8 mouse cellular contexts compared by ENCODE assay signal in the genomic region with DNA sequence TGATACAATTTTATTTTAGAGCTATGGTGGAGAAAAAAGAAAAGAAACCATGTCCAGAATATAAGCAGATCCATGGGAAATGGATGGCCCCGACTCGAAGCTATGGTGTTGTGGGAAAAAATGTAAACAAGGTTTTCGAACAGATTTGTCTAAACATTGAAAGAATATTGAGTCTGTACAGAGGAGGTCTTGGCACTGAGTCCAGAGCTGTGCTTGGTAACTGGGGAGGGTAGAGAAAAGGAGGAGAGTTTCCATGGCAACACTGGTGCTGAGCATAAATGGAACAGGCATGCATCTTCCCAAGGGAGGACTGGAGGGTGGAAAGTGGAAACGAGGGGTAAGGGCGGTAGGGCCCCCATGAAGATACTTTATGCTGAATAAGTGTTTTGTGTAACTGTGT.
DNase-seq lines count a peak whose midpoint lies in the region; ATAC-seq and TF ChIP-seq lines count a peak whose summit lies in the region.

No protein-coding gene starts in this region.

- peak; percentile 98 for DNase-seq in brain, embryonic 14.5 days (ENCODE audit: low read depth)
- DNase-seq in embryonic facial prominence, embryonic 14.5 days (ENCODE audit: low spot score), result peak; percentile 93
- peak; percentile 55 to 58 for DNase-seq in layer of hippocampus, adult 8-10 months (ENCODE audit: low spot score in 2 of 2)
- peak; percentile 95 for DNase-seq in midbrain, postnatal 0 days (ENCODE audit: low spot score)
- no peak for DNase-seq in gastrocnemius, adult 8-10 months (ENCODE audit: low spot score in 2 of 2)
- DNase-seq in heart, adult 9 months (ENCODE audit: low spot score in 2 of 2), result no peak
- DNase-seq in kidney, postnatal 25 days, result no peak
- no peak for DNase-seq in B cell, adult 2 months

- no peak for TF ChIP-seq POLR2A in brain, embryonic 14.5 days (IDR thresholded peaks at IDR 0.05; ENCODE audit: borderline replicate concordance, extremely low read depth, insufficient read depth, insufficient read length, poor library complexity, severe bottlenecking)

- TF ChIP-seq CTCF in brain, embryonic 14.5 days (IDR thresholded peaks at IDR 0.05; ENCODE audit: borderline replicate concordance, extremely low read depth, insufficient read depth, insufficient read length), result no peak
- TF ChIP-seq CTCF in midbrain, postnatal 0 days (IDR thresholded peaks at IDR 0.05), result no peak

- H3K4me2 ChIP-seq in embryonic facial prominence, embryonic 14.5 days (ENCODE audit: low read depth, low read length), result no peak overlapping the region
- H3K4me2 ChIP-seq in midbrain, postnatal 0 days (ENCODE audit: low read depth, low read length, poor library complexity, severe bottlenecking), result 0 out of 2 replicates have a peak overlapping the region, but pooled peaks have one; percentile 4

- H3K27me3 ChIP-seq in embryonic facial prominence, embryonic 14.5 days (replicated peaks; ENCODE audit: control insufficient read depth, insufficient read depth, low read length), result no peaks in the 10 kb centered on the region
- H3K27me3 ChIP-seq in midbrain, postnatal 0 days (ENCODE audit: insufficient read depth, low read length), result no peaks in the 10 kb centered on the region

- peak; percentile 60 for ATAC-seq in embryonic facial prominence, embryonic 14.5 days (ENCODE audit: low read depth)
- peak; percentile 84 for ATAC-seq in midbrain, postnatal 0 days (ENCODE audit: low FRiP score)

- peak overlapping the region; percentile 42 for H3K27ac ChIP-seq in embryonic facial prominence, embryonic 14.5 days (replicated peaks; ENCODE audit: low read depth, low read length)
- H3K27ac ChIP-seq in midbrain, postnatal 0 days (ENCODE audit: low read depth, low read length), result peak overlapping the region; percentile 48

- H3K9me3 ChIP-seq in embryonic facial prominence, embryonic 14.5 days (ENCODE audit: control insufficient read depth, low read length), result no peaks in the 10 kb centered on the region
- no peaks in the 10 kb centered on the region for H3K9me3 ChIP-seq in midbrain, postnatal 0 days (ENCODE audit: low read length)

- H3K4me3 ChIP-seq in embryonic facial prominence, embryonic 14.5 days (ENCODE audit: low read depth, low read length), result no peak overlapping the region
- H3K4me3 ChIP-seq in midbrain, postnatal 0 days (ENCODE audit: low read depth, low read length), result no peak overlapping the region

- no peaks in the 10 kb centered on the region for H3K36me3 ChIP-seq in embryonic facial prominence, embryonic 14.5 days (ENCODE audit: control insufficient read depth, insufficient read depth, low read length)
- no peaks in the 10 kb centered on the region for H3K36me3 ChIP-seq in midbrain, postnatal 0 days (ENCODE audit: insufficient read depth, low read length)

- H3K9ac ChIP-seq in embryonic facial prominence, embryonic 14.5 days (ENCODE audit: low read depth, low read length), result no peak overlapping the region
- H3K9ac ChIP-seq in midbrain, postnatal 0 days (replicated peaks; ENCODE audit: low read length, poor library complexity, severe bottlenecking), result no peak overlapping the region

- 27% methylated on average over 5 of the region's 5 CpGs for WGBS in embryonic facial prominence, embryonic 14.5 days
- 5% methylated on average over 5 of the region's 5 CpGs for WGBS in midbrain, postnatal 0 days

- peaks cover 6% of the 10 kb centered on the region; the same call in 1 of the 2 replicates for H3K4me1 ChIP-seq in embryonic facial prominence, embryonic 14.5 days (ENCODE audit: control insufficient read depth, insufficient read depth, low read length)
- no peaks in the 10 kb centered on the region for H3K4me1 ChIP-seq in midbrain, postnatal 0 days (ENCODE audit: insufficient read depth, low read length)

Comparison
In these comparisons a context has a peak if more than half of its experiments do, and no peak if none do; other contexts are left out.
1. DNase-seq: peak in brain, embryonic 14.5 days (single experiment), embryonic facial prominence, embryonic 14.5 days (single experiment), layer of hippocampus, adult 8-10 months (2 of 2) and midbrain, postnatal 0 days (single experiment); none in gastrocnemius, adult 8-10 months (0 of 2), heart, adult 9 months (0 of 2), kidney, postnatal 25 days (0 of 2) and B cell, adult 2 months (0 of 2).